In the genomic region with DNA sequence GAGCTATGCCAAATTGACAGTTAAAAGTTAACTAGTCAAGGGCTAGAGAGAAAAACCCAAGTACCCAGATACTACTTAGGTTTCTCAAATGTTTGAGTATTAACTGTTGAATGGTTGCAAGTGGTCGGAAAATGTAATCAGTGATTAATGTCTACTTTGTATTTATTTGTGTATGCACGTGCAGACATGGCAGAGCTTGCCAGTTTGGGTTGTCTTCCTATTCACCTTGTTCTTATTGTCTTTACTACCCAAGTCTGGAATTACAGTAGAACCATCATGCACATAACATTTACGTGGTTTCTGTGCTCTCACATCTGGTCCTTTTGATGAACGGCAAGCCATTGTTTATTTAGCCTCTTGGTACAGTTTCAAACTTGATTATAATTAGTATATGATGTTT, we compare ENCODE assay signal across 13 mouse cellular contexts. TPM values are rescaled to one million over a fixed set of nuclear protein-coding genes. Genes with fewer than 3 reads are reported as not detected.
A peak's percentile ranks its signal among the peaks of the same experiment; 100 is the strongest.
DNase-seq lines count a peak whose midpoint lies in the region; ATAC-seq lines count a peak whose summit lies in the region.
"Had no signal": no experiment of that assay in that cellular context is flagged by ENCODE, and none has a peak within 500 bp of the region (broad histone marks: within the 10 kb centered on the region; RNA-seq: fewer than 3 reads in every experiment).

No protein-coding gene starts in this region.

- ATAC-seq in hindbrain, embryonic 13.5 days (ENCODE audit: low FRiP score), result no peak
- no peak for ATAC-seq in hindbrain, embryonic 11.5 days (ENCODE audit: low FRiP score)
- no peak for ATAC-seq in neural tube, embryonic 11.5 days (ENCODE audit: insufficient read depth, low FRiP score, low TSS enrichment)
- no peak for ATAC-seq in neural tube, embryonic 15.5 days (ENCODE audit: low FRiP score)
- no peak for ATAC-seq in intestine, embryonic 14.5 days (replicated peaks; ENCODE audit: low FRiP score, low TSS enrichment, low read depth)
- ATAC-seq in stomach, embryonic 16.5 days (ENCODE audit: insufficient read depth, low FRiP score), result no peak

- peaks cover 40% of the 10 kb centered on the region for H3K4me1 ChIP-seq in hindbrain, embryonic 13.5 days (replicated peaks)
- H3K4me1 ChIP-seq in hindbrain, embryonic 11.5 days (replicated peaks; ENCODE audit: control insufficient read depth, insufficient read depth, low read length), result no peaks in the 10 kb centered on the region; the same call in 1 of the 2 replicates
- H3K4me1 ChIP-seq in neural tube, embryonic 11.5 days (ENCODE audit: control insufficient read depth, insufficient read depth, low read length), result peaks cover 15% of the 10 kb centered on the region; the same call in 1 of the 2 replicates
- H3K4me1 ChIP-seq in neural tube, embryonic 15.5 days, result peaks cover 44% of the 10 kb centered on the region
- H3K4me1 ChIP-seq in intestine, embryonic 14.5 days (replicated peaks; ENCODE audit: control insufficient read depth, insufficient read depth, low read length), result peaks cover 20% of the 10 kb centered on the region
- H3K4me1 ChIP-seq in stomach, embryonic 16.5 days (ENCODE audit: control insufficient read depth, insufficient read depth, low read length), result peaks cover 12% of the 10 kb centered on the region

- H3K4me3 ChIP-seq in hindbrain, embryonic 13.5 days, result no peak overlapping the region
- no peak overlapping the region for H3K4me3 ChIP-seq in hindbrain, embryonic 11.5 days (ENCODE audit: low read depth, low read length)
- H3K4me3 ChIP-seq in neural tube, embryonic 11.5 days (ENCODE audit: low read depth, low read length), result no peak overlapping the region
- no peak overlapping the region for H3K4me3 ChIP-seq in neural tube, embryonic 15.5 days (replicated peaks)
- 0 out of 2 replicates have a peak overlapping the region, but pooled peaks have one; percentile 1 for H3K4me3 ChIP-seq in intestine, embryonic 14.5 days (ENCODE audit: low read depth, low read length)
- peak overlapping the region; percentile 12 for H3K4me3 ChIP-seq in stomach, embryonic 16.5 days (replicated peaks; ENCODE audit: low read length)

- H3K27ac ChIP-seq in hindbrain, embryonic 13.5 days, result no peak overlapping the region
- no peak overlapping the region for H3K27ac ChIP-seq in hindbrain, embryonic 11.5 days (ENCODE audit: low read depth, low read length)
- H3K27ac ChIP-seq in neural tube, embryonic 11.5 days (ENCODE audit: low read depth, low read length), result no peak overlapping the region
- H3K27ac ChIP-seq in neural tube, embryonic 15.5 days (replicated peaks), result no peak overlapping the region
- H3K27ac ChIP-seq in intestine, embryonic 14.5 days (ENCODE audit: low read depth), result no peak overlapping the region
- H3K27ac ChIP-seq in stomach, embryonic 16.5 days (ENCODE audit: low read length), result no peak overlapping the region

- H3K36me3 ChIP-seq in hindbrain, embryonic 13.5 days, result peaks cover 54% of the 10 kb centered on the region
- peaks cover 25% of the 10 kb centered on the region for H3K36me3 ChIP-seq in hindbrain, embryonic 11.5 days (ENCODE audit: control insufficient read depth, insufficient read depth, low read length)
- peaks cover 22% of the 10 kb centered on the region for H3K36me3 ChIP-seq in neural tube, embryonic 11.5 days (ENCODE audit: control insufficient read depth, insufficient read depth, low read length)
- peaks cover 51% of the 10 kb centered on the region for H3K36me3 ChIP-seq in neural tube, embryonic 15.5 days
- H3K36me3 ChIP-seq in intestine, embryonic 14.5 days (ENCODE audit: control insufficient read depth, insufficient read depth, low read length), result peaks cover 71% of the 10 kb centered on the region
- H3K36me3 ChIP-seq in stomach, embryonic 16.5 days (ENCODE audit: control insufficient read depth, insufficient read depth, low read length), result peaks cover 40% of the 10 kb centered on the region

- no peak overlapping the region for H3K4me2 ChIP-seq in hindbrain, embryonic 13.5 days
- H3K4me2 ChIP-seq in hindbrain, embryonic 11.5 days (replicated peaks; ENCODE audit: low read depth, low read length), result no peak overlapping the region
- H3K4me2 ChIP-seq in neural tube, embryonic 11.5 days (ENCODE audit: low read depth), result peak overlapping the region; percentile 10; the same call in 1 of the 2 replicates
- H3K4me2 ChIP-seq in neural tube, embryonic 15.5 days, result no peak overlapping the region
- H3K4me2 ChIP-seq in intestine, embryonic 14.5 days (ENCODE audit: low read length), result peak overlapping the region; percentile 87
- H3K4me2 ChIP-seq in stomach, embryonic 16.5 days (ENCODE audit: low read depth, low read length), result peak overlapping the region; percentile 40

- no peak for DNase-seq in hindbrain, embryonic 11.5 days (ENCODE audit: low spot score)
- no peak for DNase-seq in neural tube, embryonic 11.5 days (ENCODE audit: low spot score)
- no peak for DNase-seq in intestine, embryonic 14.5 days (ENCODE audit: low spot score)
- no peak for DNase-seq in urinary bladder, postnatal 14 days (ENCODE audit: low spot score)
- DNase-seq in cerebellum, adult 9-11 months, result no peak
- DNase-seq: adrenal gland, adult 2 months; cerebellum, adult 11 months; gastrocnemius, postnatal 10 days; right cerebral cortex, postnatal 4 days; thymus, postnatal 14 days had no signal

- H3K9ac ChIP-seq in hindbrain, embryonic 13.5 days, result 0 out of 2 replicates have a peak overlapping the region, but pooled peaks have one; percentile 5
- H3K9ac ChIP-seq in hindbrain, embryonic 11.5 days (ENCODE audit: low read depth, low read length), result no peak overlapping the region
- H3K9ac ChIP-seq in neural tube, embryonic 11.5 days (ENCODE audit: low read length), result no peak overlapping the region
- no peak overlapping the region for H3K9ac ChIP-seq in neural tube, embryonic 15.5 days (replicated peaks)
- no peak overlapping the region for H3K9ac ChIP-seq in intestine, embryonic 14.5 days (ENCODE audit: low read length)
- H3K9ac ChIP-seq in stomach, embryonic 16.5 days (ENCODE audit: low read length), result no peak overlapping the region

- WGBS in hindbrain, embryonic 13.5 days, result 80% methylated on average over 4 of the region's 4 CpGs
- WGBS in hindbrain, embryonic 11.5 days, result 86% methylated on average over 4 of the region's 4 CpGs
- 81% methylated on average over 4 of the region's 4 CpGs for WGBS in neural tube, embryonic 11.5 days
- 79% methylated on average over 4 of the region's 4 CpGs for WGBS in neural tube, embryonic 15.5 days
- 55% methylated on average over 4 of the region's 4 CpGs for WGBS in intestine, embryonic 14.5 days
- 37% methylated on average over 4 of the region's 4 CpGs for WGBS in stomach, embryonic 16.5 days

- H3K9me3 ChIP-seq in hindbrain, embryonic 13.5 days, result no peaks in the 10 kb centered on the region
- no peaks in the 10 kb centered on the region for H3K9me3 ChIP-seq in hindbrain, embryonic 11.5 days (ENCODE audit: control insufficient read depth, low read length)
- H3K9me3 ChIP-seq in neural tube, embryonic 11.5 days (ENCODE audit: control insufficient read depth, low read length), result no peaks in the 10 kb centered on the region
- H3K9me3 ChIP-seq in neural tube, embryonic 15.5 days (replicated peaks), result no peaks in the 10 kb centered on the region
- no peaks in the 10 kb centered on the region for H3K9me3 ChIP-seq in intestine, embryonic 14.5 days (ENCODE audit: control insufficient read depth, low read length)
- H3K9me3 ChIP-seq in stomach, embryonic 16.5 days (replicated peaks; ENCODE audit: control insufficient read depth, low read length), result no peaks in the 10 kb centered on the region

- H3K27me3 ChIP-seq in hindbrain, embryonic 13.5 days, result no peaks in the 10 kb centered on the region
- H3K27me3 ChIP-seq in hindbrain, embryonic 11.5 days (ENCODE audit: control insufficient read depth, insufficient read depth, low read length), result no peaks in the 10 kb centered on the region
- no peaks in the 10 kb centered on the region for H3K27me3 ChIP-seq in neural tube, embryonic 11.5 days (ENCODE audit: control insufficient read depth, insufficient read depth, low read length)
- H3K27me3 ChIP-seq in neural tube, embryonic 15.5 days (replicated peaks), result no peaks in the 10 kb centered on the region
- no peaks in the 10 kb centered on the region for H3K27me3 ChIP-seq in intestine, embryonic 14.5 days (replicated peaks; ENCODE audit: control insufficient read depth, insufficient read depth, low read length)
- H3K27me3 ChIP-seq in stomach, embryonic 16.5 days (ENCODE audit: control insufficient read depth, insufficient read depth, low read length), result no peaks in the 10 kb centered on the region

RNA-seq across cellular contexts. Expression of gene 4931406C07Rik, which starts 3.2 kb away (rescaled TPM):
- 15.4 and 16.8 TPM in 2 replicates for polyA plus RNA-seq in hindbrain, embryonic 13.5 days (2015; fragmentation: Nextera tagmentation; extraction: Ambion mirVana)
- polyA plus RNA-seq in hindbrain, embryonic 11.5 days (2014; fragmentation: Nextera tagmentation; extraction: Ambion mirVana), result 7.0 and 8.0 TPM in 2 replicates
- 6.3 and 7.3 TPM in 2 replicates for polyA plus RNA-seq in neural tube, embryonic 11.5 days (2014; fragmentation: Nextera tagmentation; extraction: Ambion mirVana)
- 14.0 and 15.7 TPM in 2 replicates for polyA plus RNA-seq in neural tube, embryonic 15.5 days (2015; fragmentation: Nextera tagmentation; extraction: Ambion mirVana)
- 7.3 and 8.3 TPM in 2 replicates for polyA plus RNA-seq in intestine, embryonic 14.5 days (2014; fragmentation: Nextera tagmentation; extraction: Ambion mirVana)
- polyA plus RNA-seq in stomach, embryonic 16.5 days (2015; fragmentation: Nextera tagmentation; extraction: Ambion mirVana), result 8.9 and 9.0 TPM in 2 replicates

RNA-seq across cellular contexts. Expression of gene Taf1d, which starts 3.4 kb away (rescaled TPM):
- 49.4 and 56.8 TPM in 2 replicates for polyA plus RNA-seq in hindbrain, embryonic 13.5 days (2015; fragmentation: Nextera tagmentation; extraction: Ambion mirVana)
- polyA plus RNA-seq in hindbrain, embryonic 11.5 days (2014; fragmentation: Nextera tagmentation; extraction: Ambion mirVana), result 56.3 and 64.0 TPM in 2 replicates
- 59.7 and 61.1 TPM in 2 replicates for polyA plus RNA-seq in neural tube, embryonic 11.5 days (2014; fragmentation: Nextera tagmentation; extraction: Ambion mirVana)
- 57.9 and 58.2 TPM in 2 replicates for polyA plus RNA-seq in neural tube, embryonic 15.5 days (2015; fragmentation: Nextera tagmentation; extraction: Ambion mirVana)
- polyA plus RNA-seq in intestine, embryonic 14.5 days (2014; fragmentation: Nextera tagmentation; extraction: Ambion mirVana), result 85.9 and 87.5 TPM in 2 replicates
- polyA plus RNA-seq in stomach, embryonic 16.5 days (2015; fragmentation: Nextera tagmentation; extraction: Ambion mirVana), result 55.2 and 70.1 TPM in 2 replicates

RNA-seq across cellular contexts. Expression of gene Med17, which starts 29.7 kb away (rescaled TPM):
- polyA plus RNA-seq in hindbrain, embryonic 13.5 days (2015; fragmentation: Nextera tagmentation; extraction: Ambion mirVana), result 34.1 and 34.9 TPM in 2 replicates
- 37.3 and 41.2 TPM in 2 replicates for polyA plus RNA-seq in hindbrain, embryonic 11.5 days (2014; fragmentation: Nextera tagmentation; extraction: Ambion mirVana)
- 47.9 and 52.4 TPM in 2 replicates for polyA plus RNA-seq in neural tube, embryonic 11.5 days (2014; fragmentation: Nextera tagmentation; extraction: Ambion mirVana)
- polyA plus RNA-seq in neural tube, embryonic 15.5 days (2015; fragmentation: Nextera tagmentation; extraction: Ambion mirVana), result 27.9 and 28.9 TPM in 2 replicates
- 38.6 and 40.8 TPM in 2 replicates for polyA plus RNA-seq in intestine, embryonic 14.5 days (2014; fragmentation: Nextera tagmentation; extraction: Ambion mirVana)
- polyA plus RNA-seq in stomach, embryonic 16.5 days (2015; fragmentation: Nextera tagmentation; extraction: Ambion mirVana), result 24.8 and 26.8 TPM in 2 replicates

RNA-seq across cellular contexts. Expression of gene Cep295, which starts 48.2 kb away (rescaled TPM):
- polyA plus RNA-seq in hindbrain, embryonic 13.5 days (2015; fragmentation: Nextera tagmentation; extraction: Ambion mirVana), result 14.3 and 17.4 TPM in 2 replicates
- 23.0 and 24.8 TPM in 2 replicates for polyA plus RNA-seq in hindbrain, embryonic 11.5 days (2014; fragmentation: Nextera tagmentation; extraction: Ambion mirVana)
- 18.1 and 21.0 TPM in 2 replicates for polyA plus RNA-seq in neural tube, embryonic 11.5 days (2014; fragmentation: Nextera tagmentation; extraction: Ambion mirVana)
- polyA plus RNA-seq in neural tube, embryonic 15.5 days (2015; fragmentation: Nextera tagmentation; extraction: Ambion mirVana), result 11.6 and 13.1 TPM in 2 replicates
- polyA plus RNA-seq in intestine, embryonic 14.5 days (2014; fragmentation: Nextera tagmentation; extraction: Ambion mirVana), result 17.3 and 23.4 TPM in 2 replicates
- 13.3 and 13.6 TPM in 2 replicates for polyA plus RNA-seq in stomach, embryonic 16.5 days (2015; fragmentation: Nextera tagmentation; extraction: Ambion mirVana)

Comparison
In these comparisons a context has a peak if more than half of its experiments do, and no peak if none do; other contexts are left out.
1. H3K4me2 ChIP-seq: peak in neural tube, embryonic 11.5 days (single experiment), intestine, embryonic 14.5 days (single experiment) and stomach, embryonic 16.5 days (single experiment); none in hindbrain, embryonic 13.5 days (single experiment), hindbrain, embryonic 11.5 days (single experiment) and neural tube, embryonic 15.5 days (single experiment).
2. H3K4me3 ChIP-seq: peak in intestine, embryonic 14.5 days (single experiment) and stomach, embryonic 16.5 days (single experiment); none in hindbrain, embryonic 13.5 days (single experiment), hindbrain, embryonic 11.5 days (single experiment), neural tube, embryonic 11.5 days (single experiment) and neural tube, embryonic 15.5 days (single experiment).